Mouse (Mus musculus) lung, postnatal 10 days (tissue): Measurements from ENCODE around the gene Rapgef5.
"Not testable (repeated sequence)": the region's sequence is repeated elsewhere in the genome, so short reads cannot be mapped to it uniquely, and the experiment has no call there.

Source experiments
- DNase-seq: peaks from one replicate; pipeline ENCODE4 v3.0.0; 2021

Rapgef5 gene

DNA sequence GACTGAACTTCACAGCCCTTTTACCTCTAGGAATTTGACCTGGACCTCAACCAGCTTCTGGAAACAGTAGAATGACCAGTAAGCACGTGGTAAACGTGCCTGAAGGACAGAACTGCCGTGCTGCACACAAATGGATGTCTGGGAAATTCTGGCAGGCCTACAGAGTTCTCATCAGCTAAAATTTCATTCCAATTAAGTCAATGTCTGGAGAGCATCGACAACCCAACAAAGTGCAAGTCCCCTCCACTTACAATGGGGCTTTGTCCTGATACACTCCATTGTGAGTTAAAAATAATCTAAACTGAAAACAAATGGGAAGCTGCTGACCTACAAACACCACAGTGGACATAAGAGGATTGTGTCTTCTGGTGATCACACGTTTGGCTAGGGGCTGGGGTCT lies 260.6 kb downstream of the Rapgef5 start:
- no peak for DNase-seq

DNA sequence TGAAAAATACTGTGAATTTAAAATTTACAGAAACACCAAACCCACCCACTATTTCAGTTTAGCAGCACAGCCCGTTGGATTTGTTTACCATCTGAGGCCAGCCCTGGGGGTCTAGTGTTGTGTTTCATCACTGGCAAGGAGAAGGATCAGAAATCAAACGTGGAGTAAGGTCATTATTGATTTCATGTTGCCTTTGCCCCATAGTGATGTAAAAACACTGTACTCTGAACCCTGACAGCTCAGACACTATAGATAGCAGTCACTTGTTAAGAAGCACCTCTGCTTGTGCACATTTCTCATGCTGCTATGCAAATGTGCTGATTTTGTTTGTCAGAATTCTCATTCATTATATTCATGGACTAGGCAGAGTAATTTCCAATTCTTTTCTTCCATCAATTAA lies 265.1 kb downstream of the Rapgef5 start:
- DNase-seq: no peak

DNA sequence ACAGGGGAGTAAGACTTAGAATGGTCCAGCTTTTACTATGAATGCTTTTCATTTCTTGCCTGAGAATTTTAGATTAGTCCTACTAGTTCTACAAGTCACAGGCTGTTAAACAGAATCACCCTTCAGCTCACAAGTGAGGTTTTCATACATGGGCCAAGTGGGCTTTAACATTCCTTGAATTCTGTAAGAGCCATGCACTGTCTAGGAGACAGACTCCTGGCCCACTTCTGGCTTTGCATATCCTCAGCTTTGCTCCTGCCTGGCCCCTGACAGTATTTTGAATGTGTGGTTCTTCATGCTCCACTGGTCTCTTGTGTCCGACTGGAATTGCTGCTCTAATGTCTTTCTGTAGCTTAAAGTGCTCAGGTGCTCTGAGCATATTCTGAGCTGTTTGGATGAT lies 267.1 kb downstream of the Rapgef5 start:
- DNase-seq: no peak

DNA sequence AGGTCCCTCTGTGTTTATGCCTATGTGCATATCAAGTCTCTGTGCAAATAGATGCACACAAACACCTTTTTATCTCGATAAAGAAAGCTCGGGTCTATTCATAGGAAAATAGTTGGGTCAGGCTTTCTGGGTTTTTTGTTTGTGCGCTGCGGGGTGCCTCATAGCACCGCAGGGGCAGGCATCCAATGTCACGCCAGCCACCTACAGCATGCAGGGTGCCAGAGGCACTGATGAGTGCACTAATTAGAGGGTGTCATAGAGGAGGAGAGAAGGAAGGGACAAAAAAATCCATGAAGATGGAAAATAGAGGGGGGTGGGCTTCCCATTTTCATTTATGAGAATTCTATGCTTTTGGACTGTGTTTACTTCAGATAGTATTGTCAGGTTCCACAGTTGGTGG lies 270.3 kb downstream of the Rapgef5 start:
- DNase-seq: no peak

DNA sequence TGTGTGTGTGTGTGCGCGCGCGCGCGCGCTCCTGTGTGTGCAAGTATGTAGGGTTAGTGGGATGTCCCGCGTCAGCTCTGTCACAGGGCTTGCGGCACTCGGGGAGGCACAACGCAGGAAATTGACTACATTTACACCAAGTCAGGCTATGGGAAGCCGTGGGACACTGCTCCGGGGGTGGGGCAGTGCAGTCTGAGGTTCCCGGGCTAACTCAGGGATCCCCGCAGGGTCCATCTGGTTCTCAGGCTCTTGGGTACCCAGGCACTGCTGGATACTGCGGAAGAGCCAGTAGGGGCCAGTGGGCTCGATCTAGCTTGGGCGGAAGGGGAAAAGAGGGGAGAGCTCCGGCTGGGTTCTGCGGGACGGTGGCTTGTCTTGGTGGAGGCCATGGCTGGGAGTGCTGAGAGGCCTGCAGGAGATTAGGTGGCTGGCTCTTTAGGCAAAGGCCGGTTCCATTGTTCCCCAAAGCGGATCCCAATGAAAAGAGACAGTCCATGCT lies 272.3 kb downstream of the Rapgef5 start:
- no peak for DNase-seq

DNA sequence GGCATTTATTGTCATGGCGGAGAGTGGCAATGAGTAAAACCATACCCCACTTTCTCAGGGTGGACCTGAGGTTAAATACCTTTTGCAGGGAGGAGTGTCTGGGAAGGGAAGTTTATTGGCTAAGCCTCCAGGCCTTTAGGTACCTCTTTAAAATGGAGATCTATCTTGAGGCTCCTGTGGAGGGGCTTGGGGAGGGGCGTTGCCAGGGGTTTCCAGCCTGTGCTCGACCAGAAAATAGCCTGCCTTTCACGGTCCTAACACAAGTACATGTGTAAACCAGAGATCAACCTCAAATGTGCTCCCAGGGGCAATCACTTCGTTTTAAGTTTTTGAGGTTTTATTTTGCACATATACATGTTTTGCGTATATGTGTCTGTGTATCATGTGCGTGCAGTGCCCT lies 272.7 kb downstream of the Rapgef5 start:
- DNase-seq: no peak

DNA sequence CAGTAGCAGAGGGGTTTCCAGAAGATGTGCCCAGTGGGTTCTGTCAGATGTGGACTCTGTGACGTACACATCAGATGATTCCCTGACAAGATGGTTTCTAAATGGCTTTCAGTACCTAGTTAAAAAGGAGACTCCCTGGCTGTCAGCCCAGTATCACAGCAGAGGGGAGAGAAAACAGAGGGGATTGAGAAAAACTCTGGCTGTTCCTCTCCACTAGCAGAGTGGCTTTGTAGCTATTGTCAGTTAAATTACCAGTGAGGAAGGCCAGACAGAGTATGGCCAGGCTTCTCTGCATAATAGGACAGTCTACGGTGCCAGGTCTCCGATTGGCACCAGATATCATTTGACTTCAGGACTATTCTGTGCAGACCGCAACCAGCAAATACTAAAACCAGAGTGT lies 279.0 kb downstream of the Rapgef5 start:
- DNase-seq: no peak

DNA sequence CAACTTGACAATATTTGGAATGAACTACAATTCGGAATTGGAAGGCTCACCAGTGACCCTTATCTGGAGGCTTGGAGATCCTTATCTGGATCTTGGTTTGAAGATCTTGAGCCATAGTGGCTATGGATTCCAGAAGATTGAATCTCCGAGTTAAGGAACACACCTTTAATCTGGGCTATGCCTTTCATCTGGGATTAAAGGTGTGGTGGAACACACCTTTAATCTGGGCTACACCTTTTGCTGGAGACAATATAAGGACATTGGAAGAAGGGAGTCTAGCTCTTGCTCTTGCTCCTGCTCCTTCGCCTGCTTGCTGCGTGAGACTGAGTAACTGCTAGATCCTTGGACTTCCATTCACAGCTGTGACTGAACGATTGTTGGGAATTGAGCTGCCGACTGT lies 287.7 kb downstream of the Rapgef5 start, which contains the start of gene Cdca7l:
TSS of gene Cdca7l (plus strand) at position 301 of the 400 bp plus-strand sequence.
- DNase-seq: not testable (repeated sequence)

DNA sequence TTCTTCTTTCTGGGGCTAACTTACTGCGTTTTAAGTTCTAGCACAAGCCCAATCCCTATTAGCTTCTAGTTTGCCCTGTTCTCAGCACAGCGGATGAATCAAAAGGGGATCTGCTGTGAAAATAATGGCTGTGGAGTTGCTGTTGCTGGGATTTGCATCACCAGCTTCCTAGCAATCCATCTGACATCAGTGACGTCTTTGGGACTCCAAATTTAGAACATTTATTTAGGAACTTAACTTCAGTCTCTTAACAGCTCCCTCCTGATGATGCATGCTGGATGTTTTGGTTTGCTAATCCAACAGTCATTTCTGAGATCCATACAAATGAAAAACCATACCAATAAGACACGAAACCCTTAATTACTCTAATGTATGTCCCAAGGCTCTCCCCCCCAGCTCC lies 289.3 kb downstream of the Rapgef5 start:
- no peak for DNase-seq

DNA sequence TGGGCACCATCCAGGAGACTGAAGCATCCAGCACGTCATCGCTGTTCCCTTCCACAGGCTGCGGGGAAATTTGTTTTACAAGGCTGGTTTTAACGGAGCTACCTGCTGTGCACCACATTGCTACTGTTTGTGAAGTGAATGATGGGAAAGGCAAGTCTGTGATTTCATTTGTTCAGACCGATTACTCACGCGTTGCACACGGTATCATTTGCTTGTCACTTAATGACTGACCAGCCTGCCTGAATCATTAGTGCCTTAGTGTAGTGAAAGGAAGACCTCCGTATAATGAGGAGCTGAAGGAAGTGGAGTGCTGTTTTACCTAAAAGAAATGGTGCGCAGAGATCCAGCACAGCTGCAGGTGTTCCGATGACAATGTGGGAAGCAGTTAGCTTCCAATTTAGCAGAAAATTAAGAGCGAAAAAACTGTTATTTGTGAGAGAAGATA lies 289.8 kb downstream of the Rapgef5 start:
- no peak for DNase-seq

DNA sequence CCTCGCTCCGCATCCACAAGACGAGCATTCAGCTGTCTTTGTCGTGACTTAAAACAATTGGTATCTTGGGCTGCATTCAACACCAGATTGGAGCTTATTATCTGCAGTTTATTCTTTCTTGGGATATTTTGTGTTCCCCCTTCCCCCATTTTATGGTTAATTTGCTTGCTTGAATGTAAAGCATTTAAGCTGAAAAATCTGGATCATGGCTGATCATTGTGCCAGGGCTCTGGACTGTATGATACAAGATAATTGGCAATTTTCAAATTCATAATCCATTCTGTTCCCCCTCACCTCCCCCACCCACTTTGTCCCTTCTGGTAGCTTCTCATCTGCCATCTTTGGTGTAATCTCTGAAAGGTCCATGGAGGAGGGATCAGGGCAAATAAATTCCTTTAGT lies 290.2 kb downstream of the Rapgef5 start:
- no peak for DNase-seq

DNA sequence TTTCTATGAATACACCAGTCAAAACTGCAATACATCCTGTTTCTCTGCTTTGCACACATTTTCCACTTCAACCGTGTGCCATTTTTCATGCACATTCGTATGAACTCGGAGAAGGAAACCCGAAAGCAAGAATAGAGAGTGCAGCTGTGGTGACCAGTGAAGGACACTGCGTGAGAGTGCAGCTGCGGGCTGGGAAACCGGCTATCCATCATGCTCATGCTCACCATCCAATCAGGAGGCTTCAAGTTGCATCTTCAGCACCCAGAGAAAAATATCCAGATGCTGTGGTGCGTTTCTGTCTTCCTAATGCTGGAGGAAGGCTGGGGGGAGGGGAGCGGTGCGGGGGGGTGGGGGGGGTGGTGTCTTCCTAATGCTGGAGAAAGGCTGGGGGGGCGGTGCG lies 291.4 kb downstream of the Rapgef5 start:
- no peak for DNase-seq

DNA sequence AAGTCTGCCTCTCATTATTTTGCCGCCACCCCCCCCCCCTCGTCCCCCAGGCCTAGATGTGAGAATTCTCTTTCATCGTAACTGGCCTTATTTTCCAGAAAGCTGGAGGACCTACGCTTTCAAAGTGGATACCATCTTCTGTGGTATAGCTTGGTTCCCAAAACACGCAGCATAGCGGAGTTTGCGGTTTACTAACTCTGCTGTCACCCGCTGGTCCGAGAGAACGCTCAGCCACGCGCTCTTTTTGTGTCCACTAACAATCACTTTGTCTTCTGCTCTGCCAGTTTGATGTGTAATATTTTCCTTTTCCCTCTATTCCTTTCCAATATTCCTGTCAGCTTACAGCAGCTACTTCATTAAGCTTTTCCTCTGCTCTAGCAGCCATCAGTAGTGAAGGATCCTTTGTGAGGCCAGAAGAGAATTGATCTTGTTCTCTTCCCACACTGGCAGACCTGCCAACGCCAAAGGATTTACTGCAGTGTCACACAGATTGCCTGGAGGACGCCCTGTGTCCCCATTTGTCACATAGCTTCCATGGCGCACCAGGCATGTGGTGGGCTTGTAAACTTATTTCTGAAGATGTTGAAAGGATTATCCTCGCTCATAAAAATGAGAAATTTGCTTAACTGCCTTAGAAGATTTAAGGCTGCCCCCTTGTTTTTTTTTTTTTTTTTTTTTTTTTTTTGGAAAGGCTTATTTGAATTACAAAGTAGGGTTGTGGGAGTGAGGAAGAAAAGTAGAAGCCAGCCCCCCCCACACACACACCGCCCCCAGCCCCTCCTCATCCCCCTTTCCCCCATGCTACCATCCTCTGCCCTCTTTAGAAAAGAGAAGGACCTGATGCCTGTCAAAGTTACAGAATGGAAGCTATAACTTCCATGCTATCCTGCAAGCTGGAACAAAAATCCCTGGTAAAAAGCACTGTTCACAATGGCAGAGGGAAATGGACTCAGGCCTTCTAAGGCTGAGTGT lies 292.4 kb downstream of the Rapgef5 start:
- no peak for DNase-seq
